Mouse (Mus musculus) ES-Bruce4 (cell line): ENCODE measurements around the gene Nod2.

Experiments used
- CTCF ChIP-seq: IDR thresholded peaks from one replicate; pipeline ENCODE4 v1.8.1; 2011; ENCODE audit warnings: low read depth, low read length
- POLR2A ChIP-seq: IDR thresholded peaks from one replicate; pipeline ENCODE4 v1.8.1; 2011; ENCODE audit warnings: low read length; ENCODE audit not compliant: insufficient read depth

- no peak for TF ChIP-seq POLR2A
- no peak for TF ChIP-seq CTCF
These were observed 26.2 kb upstream of the Nod2 start for GRCm38 (mm10) chr8:88620931-88621330.
